ENCODE assay signal across 9 mouse cellular contexts in genomic region chr5:146232816-146233215, GRCm38 (mm10). TPM values are rescaled to one million over a fixed set of nuclear protein-coding genes. Genes with fewer than 3 reads are reported as not detected.
DNase-seq lines count a peak whose midpoint lies in the region; ATAC-seq lines count a peak whose summit lies in the region.
"Had no signal": no experiment of that assay in that cellular context is flagged by ENCODE, and none has a peak within 500 bp of the region (broad histone marks: within the 10 kb centered on the region; RNA-seq: fewer than 3 reads in every experiment).

No protein-coding gene starts in this region.

- no peaks in the 10 kb centered on the region for H3K9me3 ChIP-seq in heart, embryonic 13.5 days
- no peaks in the 10 kb centered on the region for H3K9me3 ChIP-seq in hindbrain, embryonic 13.5 days
- no peaks in the 10 kb centered on the region for H3K9me3 ChIP-seq in midbrain, embryonic 12.5 days

- peaks cover 5% of the 10 kb centered on the region; the same call in 1 of the 2 replicates for H3K36me3 ChIP-seq in heart, embryonic 13.5 days
- no peaks in the 10 kb centered on the region for H3K36me3 ChIP-seq in hindbrain, embryonic 13.5 days
- no peaks in the 10 kb centered on the region for H3K36me3 ChIP-seq in midbrain, embryonic 12.5 days

- peak overlapping the region; percentile 83 for H3K4me2 ChIP-seq in heart, embryonic 13.5 days
- H3K4me2 ChIP-seq in hindbrain, embryonic 13.5 days, result peak overlapping the region; percentile 76
- H3K4me2 ChIP-seq in midbrain, embryonic 12.5 days (replicated peaks), result peak overlapping the region; percentile 82

- WGBS in heart, embryonic 13.5 days, result 53% methylated on average over 11 of the region's 11 CpGs
- WGBS in hindbrain, embryonic 13.5 days, result 70% methylated on average over 11 of the region's 11 CpGs
- WGBS in midbrain, embryonic 12.5 days, result 72% methylated on average over 11 of the region's 11 CpGs

- intact Hi-C loops in heart, postnatal 14 days (cut with DNase I), result loop anchor here (10.0 kb wide), 1 partner anchor 52 kb away; no protein-coding TSS in a partner anchor

- H3K9ac ChIP-seq in heart, embryonic 13.5 days, result peak overlapping the region; percentile 95
- H3K9ac ChIP-seq in hindbrain, embryonic 13.5 days, result 0 out of 2 replicates have a peak overlapping the region, but pooled peaks have one; percentile 93
- peak overlapping the region; percentile 97; the same call in 1 of the 2 replicates for H3K9ac ChIP-seq in midbrain, embryonic 12.5 days (replicated peaks)

- ATAC-seq in heart, embryonic 13.5 days (ENCODE audit: extremely low read depth, insufficient number of reproducible peaks, low FRiP score, low TSS enrichment), result no peak
- no peak for ATAC-seq in hindbrain, embryonic 13.5 days (ENCODE audit: low FRiP score)
- ATAC-seq in midbrain, embryonic 12.5 days (ENCODE audit: low FRiP score, low read depth), result no peak

- H3K4me1 ChIP-seq in heart, embryonic 13.5 days, result peaks cover 47% of the 10 kb centered on the region
- H3K4me1 ChIP-seq in brown adipose tissue, adult 24 weeks (ENCODE audit: control insufficient read depth, insufficient read depth, insufficient read length, low read length), result peaks cover 5% of the 10 kb centered on the region; the same call in 1 of the 2 replicates
- peaks cover 37% of the 10 kb centered on the region for H3K4me1 ChIP-seq in hindbrain, embryonic 13.5 days (replicated peaks)
- H3K4me1 ChIP-seq in midbrain, embryonic 12.5 days, result peaks cover 22% of the 10 kb centered on the region

- H3K27ac ChIP-seq in heart, embryonic 13.5 days (replicated peaks), result no peak overlapping the region
- H3K27ac ChIP-seq in brown adipose tissue, adult 24 weeks (replicated peaks; ENCODE audit: low read depth, low read length), result no peak overlapping the region
- no peak overlapping the region for H3K27ac ChIP-seq in hindbrain, embryonic 13.5 days
- no peak overlapping the region for H3K27ac ChIP-seq in midbrain, embryonic 12.5 days (replicated peaks)

- no peak for DNase-seq in heart, postnatal 14 days
- DNase-seq in embryo, embryonic 11 days, result no peak
- DNase-seq in adrenal gland, adult 18-20 months (ENCODE audit: low spot score in 2 of 2), result no peak
- no peak for DNase-seq in cerebellum, postnatal 25 days
- DNase-seq: kidney, postnatal 4 days had no signal

- H3K4me3 ChIP-seq in heart, embryonic 13.5 days, result peak overlapping the region; percentile 89
- H3K4me3 ChIP-seq in brown adipose tissue, adult 24 weeks (ENCODE audit: insufficient read depth, low read depth, low read length), result peak overlapping the region; percentile 21; the same call in 1 of the 2 replicates
- H3K4me3 ChIP-seq in hindbrain, embryonic 13.5 days, result peak overlapping the region; percentile 91
- H3K4me3 ChIP-seq in midbrain, embryonic 12.5 days, result peak overlapping the region; percentile 95

- H3K27me3 ChIP-seq in heart, embryonic 13.5 days (replicated peaks), result no peaks in the 10 kb centered on the region
- no peaks in the 10 kb centered on the region for H3K27me3 ChIP-seq in hindbrain, embryonic 13.5 days
- H3K27me3 ChIP-seq in midbrain, embryonic 12.5 days, result no peaks in the 10 kb centered on the region

RNA-seq across cellular contexts. Expression of gene Cdk8, which starts 1.8 kb away (rescaled TPM):
- polyA plus RNA-seq in heart, embryonic 13.5 days (2015; fragmentation: Nextera tagmentation; extraction: Ambion mirVana), result 10.5 and 10.7 TPM in 2 replicates
- total RNA-seq in heart, postnatal 14 days (2021), result 10 to 100 TPM; 21.7 to 24.1 TPM
- polyA plus RNA-seq in brown adipose tissue, adult 24 weeks (2012; ENCODE audit: insufficient read depth, insufficient read length, missing spikeins), result 17.8 and 18.4 TPM in 2 replicates
- polyA plus RNA-seq in hindbrain, embryonic 13.5 days (2015; fragmentation: Nextera tagmentation; extraction: Ambion mirVana), result 17.5 and 20.1 TPM in 2 replicates
- polyA plus RNA-seq in midbrain, embryonic 12.5 days (2016; fragmentation: Nextera tagmentation; extraction: Ambion mirVana), result 34.0 and 39.1 TPM in 2 replicates
- 10 to 100 TPM; 43.5 to 91.1 TPM for total RNA-seq in adrenal gland, adult 18-20 months (2021)

RNA-seq across cellular contexts. Expression of gene Rnf6, which starts 11.5 kb away (rescaled TPM):
- polyA plus RNA-seq in heart, embryonic 13.5 days (2015; fragmentation: Nextera tagmentation; extraction: Ambion mirVana), result 35.0 and 39.3 TPM in 2 replicates
- total RNA-seq in heart, postnatal 14 days (2021), result 10 to 100 TPM; 42.1 to 42.3 TPM
- 31.2 and 34.1 TPM in 2 replicates for polyA plus RNA-seq in brown adipose tissue, adult 24 weeks (2012; ENCODE audit: insufficient read depth, insufficient read length, missing spikeins)
- polyA plus RNA-seq in hindbrain, embryonic 13.5 days (2015; fragmentation: Nextera tagmentation; extraction: Ambion mirVana), result 25.2 and 26.6 TPM in 2 replicates
- polyA plus RNA-seq in midbrain, embryonic 12.5 days (2016; fragmentation: Nextera tagmentation; extraction: Ambion mirVana), result 25.5 and 28.6 TPM in 2 replicates
- 10 to 100 TPM; 47.2 to 74.5 TPM for total RNA-seq in adrenal gland, adult 18-20 months (2021)

RNA-seq across cellular contexts. Expression of gene 1700001J03Rik, which starts 47.7 kb away (rescaled TPM):
- polyA plus RNA-seq in heart, embryonic 13.5 days (2015; fragmentation: Nextera tagmentation; extraction: Ambion mirVana), result not detected in 2 replicates
- total RNA-seq in heart, postnatal 14 days (2021), result under 1 TPM in 1 of 2 experiments, not detected in 1; 0.65 TPM
- polyA plus RNA-seq in brown adipose tissue, adult 24 weeks (2012; ENCODE audit: insufficient read depth, insufficient read length, missing spikeins), result not detected in 2 replicates
- polyA plus RNA-seq in hindbrain, embryonic 13.5 days (2015; fragmentation: Nextera tagmentation; extraction: Ambion mirVana), result not detected in 2 replicates
- polyA plus RNA-seq in midbrain, embryonic 12.5 days (2016; fragmentation: Nextera tagmentation; extraction: Ambion mirVana), result not detected in 2 replicates
- under 1 TPM; 0.73 to 0.99 TPM for total RNA-seq in adrenal gland, adult 18-20 months (2021)

Comparison
In these comparisons a context has a peak if more than half of its experiments do, and no peak if none do; other contexts are left out.
1. H3K4me3 ChIP-seq: peak in every context shown above with its lines; median percentile 95 in midbrain, embryonic 12.5 days; 91 in hindbrain, embryonic 13.5 days; 89 in heart, embryonic 13.5 days; 21 in brown adipose tissue, adult 24 weeks.